Mouse (Mus musculus) heart, embryonic 11.5 days (tissue): ENCODE measurements at regions not wholly inside any gene's neighbourhood (a gene's known extent, or its start where the extent isn't known, plus 50 kb on each side); places are given as distances from the start of the nearest gene placed in this dataset.

Experiments used
- ATAC-seq: fragments of 200-750 bp; cut with Nextera tagmentation; replicated peaks from 2 replicates; pipeline ENCODE4 v1.8.0; 2017; ENCODE audit warnings: moderate library complexity; ENCODE audit not compliant: insufficient number of reproducible peaks, low FRiP score, low TSS enrichment
- H3K27ac ChIP-seq: fragments of 300-500 bp; sonication (generic); 2 replicates; pipeline ENCODE4 v1.5.1; 2014; ENCODE audit warnings: mild to moderate bottlenecking, low read depth, low read length
- H3K27me3 ChIP-seq: fragments of 300-500 bp; sonication (generic); 2 replicates; pipeline ENCODE4 v1.6.1; 2014; ENCODE audit warnings: mild to moderate bottlenecking, low read length, mixed read lengths; ENCODE audit not compliant: control insufficient read depth, insufficient read depth
- H3K36me3 ChIP-seq: fragments of 300-500 bp; sonication (generic); 2 replicates; pipeline ENCODE4 v1.6.1; 2014; ENCODE audit warnings: mild to moderate bottlenecking, low read length, moderate library complexity, mixed read lengths; ENCODE audit not compliant: control insufficient read depth, insufficient read depth
- H3K4me1 ChIP-seq: fragments of 300-500 bp; sonication (generic); 2 replicates; pipeline ENCODE4 v1.6.1; 2014; ENCODE audit warnings: low read length; ENCODE audit not compliant: control insufficient read depth, insufficient read depth
- H3K4me2 ChIP-seq: fragments of 300-500 bp; sonication (generic); 2 replicates; pipeline ENCODE4 v1.6.1; 2014; ENCODE audit warnings: mild to moderate bottlenecking, moderate library complexity
- H3K4me3 ChIP-seq: fragments of 300-500 bp; sonication (generic); 2 replicates; pipeline ENCODE4 v1.5.1; 2014; ENCODE audit warnings: low read depth, low read length
- H3K9ac ChIP-seq: fragments of 300-500 bp; sonication (generic); 2 replicates; pipeline ENCODE4 v1.6.1; 2014; ENCODE audit warnings: mild to moderate bottlenecking, low read depth, low read length, moderate library complexity
- H3K9me3 ChIP-seq: fragments of 300-500 bp; sonication (generic); replicated peaks from 2 replicates; pipeline ENCODE4 v1.6.1; 2016; ENCODE audit warnings: low read length; ENCODE audit not compliant: control insufficient read depth
- WGBS: fragments of 180-500 bp; shearing (Covaris S2); extraction: QIAGEN DNeasy Blood & Tissue Kit; methylation state at CpG from one replicate; pipeline ENCODE4 v1.1.7; 2014; ENCODE audit not compliant: insufficient replicate concordance; 5-methylcytosine and 5-hydroxymethylcytosine counted together

- 87% methylated on average over 7 of the region's 7 CpGs for WGBS
- no peak overlapping the region for H3K4me2 ChIP-seq
- no peak overlapping the region for H3K9ac ChIP-seq
- no peaks in the 10 kb centered on the region for H3K36me3 ChIP-seq
- no peak overlapping the region for H3K4me3 ChIP-seq
- no peaks in the 10 kb centered on the region for H3K9me3 ChIP-seq
- no peaks in the 10 kb centered on the region for H3K4me1 ChIP-seq
- no peak overlapping the region for H3K27ac ChIP-seq
- no peaks in the 10 kb centered on the region for H3K27me3 ChIP-seq
- ATAC-seq, result no peak
These were observed 162.5 kb downstream of the Cog6 start for GRCm38 (mm10) chr3:52854560-52854959.

GRCm38 (mm10) chr3:52853126-52853525, 163.9 kb downstream of the Cog6 start:
- no peaks in the 10 kb centered on the region for H3K4me1 ChIP-seq
- H3K27ac ChIP-seq, result no peak overlapping the region
- H3K9ac ChIP-seq, result no peak overlapping the region
- WGBS, result 74% methylated on average over 3 of the region's 3 CpGs
- H3K4me3 ChIP-seq, result no peak overlapping the region
- no peak overlapping the region for H3K4me2 ChIP-seq
- no peaks in the 10 kb centered on the region for H3K9me3 ChIP-seq
- no peak for ATAC-seq
- no peaks in the 10 kb centered on the region for H3K27me3 ChIP-seq
- H3K36me3 ChIP-seq, result no peaks in the 10 kb centered on the region

- H3K9ac ChIP-seq, result no peak overlapping the region
- H3K27ac ChIP-seq, result no peak overlapping the region
- no peaks in the 10 kb centered on the region for H3K9me3 ChIP-seq
- H3K4me2 ChIP-seq, result no peak overlapping the region
- no peak for ATAC-seq
- no peaks in the 10 kb centered on the region for H3K27me3 ChIP-seq
- H3K4me1 ChIP-seq, result 0 out of 2 replicates have a peak, but pooled peaks cover under 1% of the 10 kb centered on the region
- H3K36me3 ChIP-seq, result no peaks in the 10 kb centered on the region
- H3K4me3 ChIP-seq, result no peak overlapping the region
These were observed 171.9 kb downstream of the Cog6 start for GRCm38 (mm10) chr3:52845166-52845565.

- no peak overlapping the region for H3K4me3 ChIP-seq
- WGBS, result 34% methylated on average over 7 of the region's 7 CpGs
- H3K4me2 ChIP-seq, result no peak overlapping the region
- no peaks in the 10 kb centered on the region for H3K9me3 ChIP-seq
- H3K27ac ChIP-seq, result no peak overlapping the region
- no peak for ATAC-seq
- H3K27me3 ChIP-seq, result no peaks in the 10 kb centered on the region
- 0 out of 2 replicates have a peak, but pooled peaks cover 2% of the 10 kb centered on the region for H3K4me1 ChIP-seq
- no peak overlapping the region for H3K9ac ChIP-seq
- no peaks in the 10 kb centered on the region for H3K36me3 ChIP-seq
These were observed 173.0 kb downstream of the Cog6 start for GRCm38 (mm10) chr3:52843998-52844397.

- Histone ChIP-seq H3K4me2 (no peak overlapping the region), H3K27ac (no peak overlapping the region), H3K27me3 (no peaks in the 10 kb centered on the region), H3K36me3 (no peaks in the 10 kb centered on the region), H3K4me3 (no peak overlapping the region), H3K9ac (no peak overlapping the region), H3K9me3 (no peaks in the 10 kb centered on the region), H3K4me1 (peaks cover 7% of the 10 kb centered on the region)
- 73% methylated on average over 10 of the region's 10 CpGs for WGBS
- ATAC-seq, result no peak
These were observed 174.1 kb downstream of the Cog6 start for GRCm38 (mm10) chr3:52842866-52843425.

- H3K4me3 ChIP-seq, result no peak overlapping the region
- peaks cover 18% of the 10 kb centered on the region for H3K4me1 ChIP-seq
- ATAC-seq, result no peak
- H3K4me2 ChIP-seq, result no peak overlapping the region
- H3K9me3 ChIP-seq, result no peaks in the 10 kb centered on the region
- 59% methylated on average over 12 of the region's 12 CpGs for WGBS
- H3K36me3 ChIP-seq, result no peaks in the 10 kb centered on the region
- no peaks in the 10 kb centered on the region for H3K27me3 ChIP-seq
- H3K27ac ChIP-seq, result no peak overlapping the region
- no peak overlapping the region for H3K9ac ChIP-seq
These were observed 176.7 kb downstream of the Cog6 start for GRCm38 (mm10) chr3:52840160-52840953.

- H3K9me3 ChIP-seq, result no peaks in the 10 kb centered on the region
- no peak overlapping the region for H3K4me2 ChIP-seq
- H3K4me1 ChIP-seq, result peaks cover 18% of the 10 kb centered on the region
- no peak overlapping the region for H3K9ac ChIP-seq
- ATAC-seq, result no peak
- H3K4me3 ChIP-seq, result no peak overlapping the region
- no peak overlapping the region for H3K27ac ChIP-seq
- no peaks in the 10 kb centered on the region for H3K36me3 ChIP-seq
- 67% methylated on average over 14 of the region's 14 CpGs for WGBS
- no peaks in the 10 kb centered on the region for H3K27me3 ChIP-seq
These were observed 179.0 kb downstream of the Cog6 start for GRCm38 (mm10) chr3:52838020-52838419.

- no peaks in the 10 kb centered on the region for H3K27me3 ChIP-seq
- peaks cover 18% of the 10 kb centered on the region for H3K4me1 ChIP-seq
- H3K4me2 ChIP-seq, result no peak overlapping the region
- no peaks in the 10 kb centered on the region for H3K9me3 ChIP-seq
- H3K4me3 ChIP-seq, result no peak overlapping the region
- WGBS, result 46% methylated on average over 4 of the region's 4 CpGs
- H3K9ac ChIP-seq, result no peak overlapping the region
- no peak overlapping the region for H3K27ac ChIP-seq
- H3K36me3 ChIP-seq, result no peaks in the 10 kb centered on the region
- ATAC-seq, result no peak
These were observed 179.5 kb downstream of the Cog6 start for GRCm38 (mm10) chr3:52837527-52837926.

- H3K4me3 ChIP-seq, result no peak overlapping the region
- no peaks in the 10 kb centered on the region for H3K9me3 ChIP-seq
- H3K9ac ChIP-seq, result no peak overlapping the region
- WGBS, result 36% methylated on average over 8 of the region's 8 CpGs
- H3K4me1 ChIP-seq, result peaks cover 18% of the 10 kb centered on the region
- no peak overlapping the region for H3K27ac ChIP-seq
- no peak for ATAC-seq
- H3K27me3 ChIP-seq, result no peaks in the 10 kb centered on the region
- H3K36me3 ChIP-seq, result no peaks in the 10 kb centered on the region
- H3K4me2 ChIP-seq, result no peak overlapping the region
These were observed 180.3 kb downstream of the Cog6 start for GRCm38 (mm10) chr3:52836780-52837179.
